Mouse (Mus musculus) regulatory T cell (primary cell): ENCODE measurements around the gene Gpkow.

Experiments used
- in situ Hi-C: fragments of 300-600 bp; cut with MboI, MseI; formaldehyde crosslinking; loops from one replicate; pipeline ENCODE4 v1.15.1; 2025; ENCODE audit warnings: high pct_unique_total_duplicates

Gpkow gene

GRCm38 (mm10) chrX:7696954-7697381 lies at the start of gene Gpkow:
TSS of gene Gpkow (plus strand) at chrX:7697131.
- in situ Hi-C loops, result no loop called here

DNA sequence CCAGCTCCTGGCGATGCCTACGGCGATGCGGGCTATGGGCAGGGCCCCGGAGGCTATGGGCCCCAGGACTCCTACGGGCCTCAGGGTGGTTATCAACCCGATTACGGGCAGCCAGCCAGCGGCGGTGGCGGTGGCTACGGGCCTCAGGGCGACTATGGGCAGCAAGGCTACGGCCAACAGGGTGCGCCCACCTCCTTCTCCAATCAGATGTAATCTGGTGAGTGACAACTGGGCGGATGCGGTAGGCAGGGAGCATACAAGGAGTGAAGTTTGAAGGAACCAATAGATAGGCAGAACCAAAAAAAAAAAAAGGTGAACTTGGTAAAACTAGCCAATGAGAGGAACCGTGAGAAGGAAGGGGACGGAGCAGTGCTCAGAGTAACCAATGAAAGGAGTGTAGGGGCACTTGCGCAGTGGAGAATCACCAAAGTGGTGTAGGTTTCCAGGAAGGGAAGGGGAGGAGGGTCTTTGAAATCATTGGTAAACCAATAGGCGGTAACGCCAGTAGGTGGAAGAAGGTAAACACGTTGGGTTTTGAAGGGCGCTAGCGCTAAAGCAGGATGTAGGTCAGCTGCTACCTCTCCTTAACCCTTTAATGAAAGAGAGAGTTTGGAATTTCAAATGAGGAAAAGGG lies 48.1 kb upstream of the Gpkow start:
- in situ Hi-C loops, result loop anchor here (5.0 kb wide), 1 partner anchor 176 kb away; no protein-coding TSS in a partner anchor

GRCm38 (mm10) chrX:7657221-7657639 lies 39.7 kb upstream of the Gpkow start, which contains the start of gene Prickle3:
TSS of gene Prickle3 (plus strand) at chrX:7657260.
- in situ Hi-C loops, result no loop called here

DNA sequence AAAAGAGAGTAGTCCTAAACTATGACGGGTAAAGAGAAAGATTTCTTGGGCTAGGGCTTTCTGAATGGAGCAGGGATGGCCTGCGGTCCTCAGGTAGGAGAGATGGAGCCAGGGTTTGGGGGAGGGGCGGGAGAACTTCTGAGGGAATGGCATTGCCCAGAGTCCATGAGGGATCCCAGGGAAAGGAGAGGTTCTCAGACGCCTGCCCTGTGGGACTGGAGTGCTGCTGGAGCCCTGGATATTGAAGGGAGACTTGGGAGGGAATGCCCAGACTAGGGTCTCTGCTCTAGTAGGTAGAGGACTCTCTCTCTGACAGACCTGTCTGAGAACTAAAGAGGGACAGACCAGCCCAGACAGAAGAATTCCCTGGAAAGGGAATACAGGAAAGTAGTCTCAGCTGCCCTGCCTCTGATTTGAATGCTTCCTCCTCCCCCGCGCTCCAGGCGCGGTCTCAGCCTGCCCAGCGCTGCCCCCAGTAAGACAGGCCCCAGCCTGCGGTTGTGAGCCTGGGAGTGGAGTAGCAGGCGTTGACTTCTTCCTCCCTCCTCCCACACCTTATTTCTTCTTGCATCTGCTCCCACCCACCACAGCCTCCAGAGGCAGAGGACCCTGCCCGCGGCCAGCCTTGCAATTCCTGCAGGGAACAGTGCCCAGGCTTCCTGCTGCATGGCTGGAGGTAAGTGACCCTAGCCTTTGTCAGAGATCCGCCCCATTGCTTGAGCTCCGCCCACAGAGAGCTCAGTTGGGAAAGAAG lies 38.7 kb upstream of the Gpkow start:
- in situ Hi-C loops, result no loop called here

DNA sequence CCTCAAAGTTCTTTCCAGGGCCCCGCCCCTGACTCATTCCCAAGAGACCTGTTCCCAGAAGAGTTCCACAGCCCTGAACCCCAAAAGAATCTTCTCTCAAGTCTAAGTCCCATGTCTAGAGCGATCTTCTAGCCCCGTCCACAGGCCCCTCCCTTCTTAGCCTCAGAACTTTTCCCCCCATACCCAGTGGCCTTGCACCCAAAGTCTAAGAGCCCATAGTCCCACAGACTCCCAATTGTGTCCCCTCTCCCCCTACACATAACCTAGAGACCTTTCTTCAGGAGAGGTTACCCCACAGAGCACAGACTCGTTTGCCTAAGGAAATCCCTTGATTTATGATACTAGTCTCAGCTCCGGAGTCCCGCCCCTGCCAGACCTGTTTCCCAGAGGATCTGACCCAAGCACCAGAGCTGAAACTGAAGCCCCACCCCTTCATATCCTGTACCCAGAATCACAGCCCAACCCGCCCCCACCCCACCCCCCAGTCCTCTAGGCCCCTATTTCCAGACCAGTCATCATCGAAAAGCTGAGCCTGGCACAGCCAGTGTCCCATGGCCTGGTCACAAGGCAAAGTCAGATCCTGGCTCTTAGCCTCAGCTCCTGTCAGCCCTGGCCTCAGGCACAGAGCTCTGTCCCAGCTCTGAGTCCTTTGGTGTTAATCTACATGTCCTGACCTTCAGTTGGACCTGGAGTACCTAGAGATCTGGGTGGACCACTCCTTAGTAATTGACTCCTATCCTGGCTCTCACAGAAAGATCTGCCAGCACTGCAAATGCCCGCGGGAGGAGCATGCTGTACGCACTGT lies 37.9 kb upstream of the Gpkow start:
- in situ Hi-C loops, result no loop called here

DNA sequence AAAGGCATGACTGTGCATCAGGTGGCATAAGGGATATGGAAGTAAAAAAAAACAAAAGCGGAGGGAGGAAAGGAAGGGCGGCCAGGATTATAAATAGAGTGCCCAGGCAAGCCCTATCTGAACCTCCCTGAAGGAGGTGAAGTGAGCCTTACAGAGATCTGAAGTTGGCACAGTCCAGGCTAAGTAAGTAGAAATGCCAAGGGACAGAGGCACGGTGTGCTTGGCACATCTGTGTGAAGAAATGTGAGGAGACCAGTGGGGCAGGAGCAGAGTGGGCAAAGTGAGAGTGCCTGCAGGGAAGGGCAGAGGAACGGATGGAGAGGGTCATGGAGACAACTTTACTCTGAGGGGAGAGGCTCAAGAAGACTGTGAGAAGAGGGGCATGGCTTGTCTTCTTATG lies 35.8 kb upstream of the Gpkow start:
- in situ Hi-C loops, result no loop called here

GRCm38 (mm10) chrX:7662936-7663335 lies 34.0 kb upstream of the Gpkow start:
- in situ Hi-C loops, result no loop called here

DNA sequence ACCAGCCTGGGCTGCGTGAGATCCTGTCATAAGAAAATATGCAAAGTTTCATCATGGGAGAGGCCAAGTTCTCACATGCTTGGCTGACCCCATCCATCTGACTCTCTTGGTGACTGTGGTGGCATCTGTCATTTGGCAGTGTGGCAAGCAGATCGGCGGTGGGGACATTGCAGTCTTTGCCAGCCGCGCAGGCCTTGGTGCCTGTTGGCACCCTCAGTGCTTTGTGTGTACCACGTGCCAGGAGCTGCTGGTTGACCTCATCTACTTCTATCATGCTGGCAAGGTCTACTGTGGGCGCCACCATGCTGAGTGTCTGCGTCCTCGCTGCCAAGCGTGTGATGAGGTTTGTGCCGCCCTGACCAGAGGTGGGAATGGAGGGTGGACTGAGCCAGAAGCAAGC lies 32.1 kb upstream of the Gpkow start:
- in situ Hi-C loops, result no loop called here

GRCm38 (mm10) chrX:7665739-7666502 lies 31.0 kb upstream of the Gpkow start:
- in situ Hi-C loops, result no loop called here

GRCm38 (mm10) chrX:7670390-7670881 lies 26.5 kb upstream of the Gpkow start:
- in situ Hi-C loops, result no loop called here

DNA sequence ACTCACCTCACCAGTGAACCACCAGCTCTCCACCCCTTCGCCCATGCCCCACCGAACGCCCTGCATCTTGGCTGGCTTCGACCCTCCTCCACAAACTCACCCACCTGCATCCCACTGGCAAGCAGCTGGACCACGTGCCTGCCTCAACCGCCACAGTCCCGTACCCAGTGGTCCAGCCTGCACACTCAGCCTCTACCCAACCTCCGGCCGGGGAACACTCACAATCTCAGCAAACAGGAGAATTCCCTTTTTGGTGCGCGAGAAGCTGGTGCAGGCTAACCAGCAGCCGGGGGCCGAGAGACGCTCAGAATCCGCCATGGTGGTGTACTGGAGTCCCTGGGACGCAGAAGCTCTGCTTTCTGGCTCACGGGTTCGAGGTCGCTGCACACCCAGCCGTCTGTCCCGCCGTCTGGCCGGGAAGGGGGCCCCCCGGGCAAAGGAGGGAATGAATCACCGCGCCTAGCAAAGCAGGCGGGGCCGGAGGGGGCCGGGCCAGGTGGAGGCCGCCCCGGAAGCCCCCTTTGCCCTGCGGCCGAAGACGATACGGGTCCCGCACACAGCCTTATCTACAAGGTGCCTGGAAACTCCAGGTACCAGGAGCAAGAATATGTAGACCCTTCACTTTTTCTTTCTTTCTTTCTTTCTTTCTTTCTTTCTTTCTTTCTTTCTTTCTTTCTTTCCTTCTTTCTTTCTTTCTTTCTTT lies 25.9 kb upstream of the Gpkow start, which contains the start of gene Plp2:
Gene Plp2 (minus strand): TSS at position 470 of the 703 bp plus-strand sequence.
- in situ Hi-C loops, result no loop called here

- in situ Hi-C loops, result no loop called here
These were observed 24.2 kb upstream of the Gpkow start for GRCm38 (mm10) chrX:7672739-7673138.

DNA sequence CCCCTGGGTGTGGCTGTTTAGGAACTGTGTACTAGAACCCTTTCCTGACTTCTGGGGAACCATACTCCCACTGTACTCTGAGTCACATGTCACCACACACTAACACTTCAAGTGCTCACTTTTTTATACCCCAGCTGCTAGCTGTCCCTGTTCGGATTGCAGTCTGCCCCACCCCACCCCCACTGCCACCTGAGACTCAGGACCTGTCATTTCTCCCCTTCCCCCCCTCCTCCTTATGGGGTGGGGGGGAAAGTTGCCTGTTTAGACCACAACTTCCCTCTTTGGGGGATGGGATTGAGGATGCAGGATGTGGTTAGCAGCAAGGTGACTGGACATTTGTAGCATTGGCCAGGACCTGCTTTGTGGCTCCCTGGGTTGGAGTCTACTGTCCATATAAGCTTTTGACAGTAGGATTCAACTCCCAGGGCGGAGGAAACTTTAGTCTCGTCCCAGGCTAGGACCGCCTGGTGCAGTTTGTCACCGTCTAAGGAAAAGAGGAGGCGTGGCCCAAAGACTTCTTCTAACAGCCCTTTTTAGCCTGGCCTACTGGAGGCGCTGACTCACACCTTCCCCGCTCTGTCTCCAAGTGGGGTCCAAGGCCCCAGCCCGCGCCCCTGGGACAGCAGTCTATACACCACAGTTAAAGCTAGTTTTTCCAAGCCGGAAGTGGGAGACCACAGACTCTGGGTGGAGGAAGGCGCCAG lies 23.2 kb upstream of the Gpkow start:
- in situ Hi-C loops, result no loop called here

- in situ Hi-C loops, result no loop called here
These were observed 22.5 kb upstream of the Gpkow start for GRCm38 (mm10) chrX:7674284-7675000.

DNA sequence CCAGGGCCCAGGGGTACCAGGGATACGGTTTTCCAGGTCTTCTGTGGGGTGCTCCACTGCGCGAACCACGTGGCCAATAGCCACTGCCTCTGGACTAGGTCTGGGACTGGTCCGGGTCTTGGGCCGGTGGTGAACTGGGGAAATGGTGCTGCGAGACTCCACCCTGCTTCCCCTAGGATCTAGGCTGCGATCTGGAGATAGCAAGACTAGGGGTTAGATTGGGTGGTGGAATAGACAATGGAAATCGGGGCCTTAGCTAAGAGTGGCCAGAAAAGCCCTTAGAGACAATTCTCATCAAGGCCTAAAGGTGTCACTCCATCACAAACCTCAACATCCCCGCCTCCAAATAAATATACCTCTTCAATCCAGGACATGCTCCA lies 21.9 kb upstream of the Gpkow start:
- in situ Hi-C loops, result no loop called here

DNA sequence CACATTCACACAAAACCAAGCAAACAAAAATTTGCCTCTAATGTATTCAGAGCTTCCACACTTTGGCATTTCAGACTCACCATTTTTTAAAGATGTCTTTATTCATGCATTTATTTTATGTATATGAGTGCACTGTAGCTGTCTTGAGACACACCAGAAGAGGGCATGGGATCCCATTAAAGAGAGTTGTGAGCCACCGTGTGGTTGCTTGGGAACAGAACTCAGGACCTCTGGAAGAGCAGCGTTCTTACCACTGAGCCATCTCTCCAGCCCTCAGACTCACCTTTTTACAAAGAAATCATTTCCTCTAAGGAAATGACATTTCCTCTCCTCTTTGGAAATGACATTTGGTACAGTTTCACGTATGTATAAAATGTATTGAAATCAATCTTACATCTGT lies 17.9 kb upstream of the Gpkow start:
- in situ Hi-C loops, result no loop called here

- in situ Hi-C loops, result no loop called here
These were observed 17.4 kb upstream of the Gpkow start for GRCm38 (mm10) chrX:7679405-7680056.

DNA sequence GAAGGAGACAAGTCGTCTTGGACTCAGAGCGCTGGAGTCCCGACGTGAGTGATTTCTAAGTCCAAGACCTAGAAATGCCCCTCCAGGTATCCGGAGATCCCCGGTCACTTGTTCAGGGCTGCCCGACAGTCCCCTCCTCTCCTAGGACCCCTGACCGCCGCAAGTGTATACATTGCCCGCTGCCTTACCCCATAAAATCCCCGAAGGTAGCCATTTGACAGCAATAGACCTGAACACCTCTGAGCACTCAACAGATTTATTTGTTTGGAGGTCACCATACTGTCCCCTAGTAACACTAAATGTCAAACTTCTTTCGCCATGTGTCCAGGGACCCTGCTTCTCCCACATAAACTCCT lies 16.9 kb upstream of the Gpkow start:
- in situ Hi-C loops, result no loop called here

DNA sequence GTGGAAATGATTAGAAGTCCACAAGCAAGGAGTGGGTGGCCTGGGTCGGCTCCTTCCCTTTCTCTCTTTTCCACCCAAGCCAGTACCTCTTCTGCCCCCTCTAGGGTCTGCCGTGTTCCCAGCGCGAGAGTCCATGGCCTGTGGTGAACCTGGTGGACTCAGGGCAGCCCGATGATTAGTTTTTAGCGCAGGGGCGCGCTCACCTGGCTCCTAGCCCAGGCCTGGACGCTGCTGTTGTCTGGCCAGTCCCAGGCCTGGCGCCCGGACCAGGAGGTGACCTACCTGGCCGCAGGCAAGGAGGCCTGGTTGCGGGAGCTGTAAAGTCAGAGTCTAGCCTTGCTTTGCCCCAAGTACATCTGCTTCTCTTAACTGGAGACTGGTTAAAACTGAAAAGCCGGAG lies 16.1 kb upstream of the Gpkow start, which contains the start of gene Magix:
Gene Magix (minus strand): TSS at position 388 of the 400 bp plus-strand sequence.
- in situ Hi-C loops, result no loop called here
